Mouse (Mus musculus) ES-E14 (cell line): ENCODE results near the gene Zfyve21.

Source experiments
- HCFC1 ChIP-seq: IDR thresholded peaks from 2 replicates; pipeline ENCODE4 v1.6.1; 2012; ENCODE audit warnings: low read length, inconsistent platforms, borderline replicate concordance; ENCODE audit not compliant: insufficient read depth
- MAFK ChIP-seq: IDR thresholded peaks from 2 replicates; pipeline ENCODE4 v1.6.1; 2014; ENCODE audit warnings: mild to moderate bottlenecking, low read depth, low read length, inconsistent platforms; ENCODE audit not compliant: insufficient read depth
- ZC3H11A ChIP-seq: IDR thresholded peaks from 2 replicates; pipeline ENCODE4 v1.6.1; 2012; ENCODE audit warnings: low read depth, mild to moderate bottlenecking, inconsistent platforms, low read length, borderline replicate concordance
- ZNF384 ChIP-seq: IDR thresholded peaks from 2 replicates; pipeline ENCODE4 v1.6.1; 2012; ENCODE audit warnings: low read depth, low read length, inconsistent platforms

GRCm38 (mm10) chr12:111870811-111871210 is 56.8 kb downstream of the Zfyve21 start:
- TF ChIP-seq ZC3H11A (no peak), MAFK (no peak), ZNF384 (no peak), HCFC1 (no peak)
